Mouse (Mus musculus) adrenal gland, postnatal 10 days (tissue): Measurements from ENCODE around the gene Nrg3. TPM values are rescaled to one million over a fixed set of nuclear protein-coding genes. Genes with fewer than 3 reads are reported as not detected.
"Not testable (repeated sequence)": the region's sequence is repeated elsewhere in the genome, so short reads cannot be mapped to it uniquely, and the experiment has no call there.

Experiments used
- DNase-seq: peaks from one replicate; pipeline ENCODE4 v3.0.0; 2021; ENCODE audit warnings: mixed read lengths
- total RNA-seq, 2 experiments: library from RNA; stranded (reverse); gene quantifications; 2 replicates each; pipeline ENCODE4 v1.2.3; 2021

Gene Nrg3
- total RNA-seq, 2 experiments from 2014 or later = 3.1 to 4.3 TPM

DNA sequence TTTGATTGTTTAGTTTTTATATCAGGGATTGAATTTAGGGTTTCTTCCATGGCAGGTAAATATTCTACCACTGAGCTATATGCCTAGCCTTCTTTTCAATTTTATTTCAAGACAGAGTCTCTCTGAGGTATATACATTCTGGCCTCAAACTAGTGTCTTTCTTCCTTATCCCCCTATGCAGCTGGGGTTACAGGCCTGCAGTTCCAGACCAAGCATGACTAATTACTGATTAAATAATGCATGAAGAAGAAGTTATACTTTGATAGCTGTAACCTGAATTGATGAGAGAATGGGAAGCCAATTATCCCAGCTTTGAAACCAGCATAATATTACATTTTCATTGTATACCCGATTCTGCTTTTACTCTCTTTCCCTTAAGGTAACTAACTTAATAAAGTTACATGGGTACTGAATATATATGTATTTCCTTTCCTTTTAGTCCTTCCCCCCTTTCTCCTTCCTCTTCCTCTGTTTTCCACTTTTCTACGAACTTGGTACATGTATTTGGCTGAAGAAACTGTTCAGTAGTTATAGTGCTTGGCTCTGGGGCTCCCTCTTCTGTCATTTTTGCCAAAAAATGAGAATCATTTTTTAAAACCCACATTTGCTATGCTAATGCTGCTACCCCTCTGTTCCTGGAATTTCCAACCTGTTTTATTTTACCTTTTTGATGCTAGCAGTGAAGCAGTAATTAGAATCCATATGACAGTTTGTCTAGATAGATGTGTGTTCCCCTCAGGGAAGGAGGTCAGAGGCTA, 843.8 kb downstream of the Nrg3 start:
- no peak for DNase-seq

DNA sequence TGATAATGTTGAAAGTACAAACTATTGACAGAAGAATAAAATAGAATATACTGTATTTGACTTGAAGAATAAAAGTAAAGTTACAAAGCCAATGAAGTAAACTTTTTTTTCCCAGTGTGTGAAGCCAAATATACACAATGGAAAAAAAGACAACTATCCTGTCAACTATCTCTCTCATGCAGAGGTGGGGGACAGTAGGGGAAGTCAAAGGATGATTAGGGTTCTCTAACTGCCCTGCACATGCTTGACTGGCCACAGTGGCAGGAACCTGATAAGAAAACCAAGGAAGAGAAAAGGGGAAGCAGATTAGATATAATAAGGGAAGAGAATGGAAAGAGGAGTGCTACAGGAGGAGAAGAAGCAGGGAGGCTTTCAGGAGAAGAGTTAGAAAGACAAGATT, 855.9 kb downstream of the Nrg3 start:
- DNase-seq = no peak

DNA sequence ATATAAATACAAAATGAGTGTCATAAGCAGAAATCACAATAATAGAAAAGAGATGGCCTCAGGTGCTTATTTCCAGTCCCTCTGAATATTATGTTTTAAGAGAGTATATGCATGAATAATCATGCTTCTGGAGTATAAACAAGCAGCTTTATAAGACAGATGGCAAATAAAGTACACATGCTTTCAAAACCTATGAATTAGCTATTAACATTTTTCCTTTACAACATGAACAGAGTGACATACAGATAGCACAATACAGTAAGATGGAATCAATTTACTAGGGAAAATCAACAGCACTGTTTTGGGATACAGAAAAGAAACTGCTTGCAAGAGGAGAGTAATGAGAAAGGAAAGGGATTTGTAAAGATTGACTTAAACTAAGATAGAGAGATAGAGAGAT, 875.2 kb downstream of the Nrg3 start:
- DNase-seq = no peak

GRCm38 (mm10) chr14:38594297-38594696, 878.6 kb downstream of the Nrg3 start:
- no peak for DNase-seq

- no peak for DNase-seq
Measured at GRCm38 (mm10) chr14:38576796-38577195, 896.1 kb downstream of the Nrg3 start.

- DNase-seq = no peak
Measured at GRCm38 (mm10) chr14:38568184-38568583, 904.7 kb downstream of the Nrg3 start.

DNA sequence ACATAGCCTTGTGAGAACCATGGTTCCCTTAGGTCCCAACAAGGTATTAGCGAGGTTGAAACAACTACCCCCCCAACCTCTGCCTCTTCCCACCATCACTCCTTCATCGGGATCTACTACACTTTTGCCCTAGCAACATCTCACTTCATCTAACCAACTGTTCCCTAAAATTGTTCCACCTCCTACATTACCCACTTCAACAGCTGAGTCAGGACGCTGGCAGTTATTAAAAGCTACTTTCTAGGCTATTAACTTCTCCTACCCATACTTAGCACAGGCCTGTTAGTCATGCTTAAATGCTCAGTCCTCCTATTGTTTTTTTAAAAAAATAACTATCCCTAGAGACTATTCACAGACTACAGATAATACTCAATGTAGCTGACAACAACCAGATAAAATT, 906.7 kb downstream of the Nrg3 start:
- DNase-seq = no peak

GRCm38 (mm10) chr14:38554636-38555035, 918.3 kb downstream of the Nrg3 start:
- no peak for DNase-seq

DNA sequence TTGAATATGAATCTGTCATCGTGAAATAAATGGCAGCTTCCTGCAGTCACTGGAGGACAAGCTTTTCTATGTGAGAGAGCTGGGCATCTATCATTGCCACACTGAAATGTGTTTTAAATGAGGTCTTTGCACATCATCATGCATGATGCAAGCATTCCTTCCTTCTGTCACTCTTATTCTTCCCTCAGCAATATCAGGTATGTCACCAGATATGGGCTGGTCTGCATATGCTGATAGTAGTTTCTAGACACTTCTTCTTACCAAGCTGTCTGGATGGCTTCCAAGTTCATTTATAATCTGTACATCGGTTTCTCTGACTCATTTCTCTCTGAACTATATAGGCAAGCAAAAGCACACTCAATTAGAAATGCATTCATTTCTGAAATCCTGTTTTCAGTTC, 925.6 kb downstream of the Nrg3 start:
- DNase-seq = no peak

- DNase-seq = no peak
Measured at GRCm38 (mm10) chr14:38535181-38535580, 937.7 kb downstream of the Nrg3 start.

GRCm38 (mm10) chr14:38533495-38533894, 939.4 kb downstream of the Nrg3 start:
- DNase-seq = no peak

- no peak for DNase-seq
Measured at GRCm38 (mm10) chr14:38516232-38516631, 956.7 kb downstream of the Nrg3 start.

DNA sequence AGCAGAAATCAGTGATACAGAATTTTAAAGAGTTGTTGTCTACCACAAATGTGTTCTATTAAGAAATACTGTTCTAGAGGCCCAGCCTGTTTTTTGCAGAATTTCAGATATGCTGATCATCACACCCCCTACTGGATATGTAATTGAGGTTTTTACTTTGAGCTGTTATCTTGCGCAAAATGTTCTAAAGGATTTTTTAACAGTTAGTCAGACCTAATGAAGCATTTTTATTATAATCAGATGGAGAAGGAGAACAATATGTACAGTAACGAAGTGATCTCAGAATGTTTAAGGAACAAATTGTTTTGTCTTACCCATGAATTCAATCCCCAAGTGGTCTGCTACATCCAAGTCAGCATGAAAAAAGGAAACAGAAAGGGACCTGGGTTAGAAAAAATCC, 963.9 kb downstream of the Nrg3 start:
- no peak for DNase-seq

- no peak for DNase-seq
Measured at GRCm38 (mm10) chr14:38494970-38495369, 977.9 kb downstream of the Nrg3 start.

DNA sequence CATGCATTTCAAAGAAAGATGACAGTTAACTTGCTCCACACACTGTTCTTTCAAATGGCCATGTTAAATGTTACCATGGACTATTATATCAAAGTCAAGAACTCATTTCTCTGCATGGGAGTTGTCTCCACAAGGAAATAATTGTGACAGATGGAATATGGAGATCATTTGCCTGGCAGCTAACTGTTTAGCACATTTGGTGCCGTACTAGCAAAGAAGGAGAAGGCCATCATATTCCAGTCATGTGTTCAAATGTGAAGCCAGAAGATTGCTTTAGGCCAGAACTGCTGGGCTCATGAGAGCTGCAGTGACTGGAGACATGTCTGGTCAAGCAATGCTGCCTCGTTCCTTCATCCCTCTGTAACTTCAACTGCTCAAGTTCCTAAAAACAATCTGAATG, 1025.8 kb downstream of the Nrg3 start:
- no peak for DNase-seq

- no peak for DNase-seq
Measured at GRCm38 (mm10) chr14:38444788-38445187, 1028.1 kb downstream of the Nrg3 start.

DNA sequence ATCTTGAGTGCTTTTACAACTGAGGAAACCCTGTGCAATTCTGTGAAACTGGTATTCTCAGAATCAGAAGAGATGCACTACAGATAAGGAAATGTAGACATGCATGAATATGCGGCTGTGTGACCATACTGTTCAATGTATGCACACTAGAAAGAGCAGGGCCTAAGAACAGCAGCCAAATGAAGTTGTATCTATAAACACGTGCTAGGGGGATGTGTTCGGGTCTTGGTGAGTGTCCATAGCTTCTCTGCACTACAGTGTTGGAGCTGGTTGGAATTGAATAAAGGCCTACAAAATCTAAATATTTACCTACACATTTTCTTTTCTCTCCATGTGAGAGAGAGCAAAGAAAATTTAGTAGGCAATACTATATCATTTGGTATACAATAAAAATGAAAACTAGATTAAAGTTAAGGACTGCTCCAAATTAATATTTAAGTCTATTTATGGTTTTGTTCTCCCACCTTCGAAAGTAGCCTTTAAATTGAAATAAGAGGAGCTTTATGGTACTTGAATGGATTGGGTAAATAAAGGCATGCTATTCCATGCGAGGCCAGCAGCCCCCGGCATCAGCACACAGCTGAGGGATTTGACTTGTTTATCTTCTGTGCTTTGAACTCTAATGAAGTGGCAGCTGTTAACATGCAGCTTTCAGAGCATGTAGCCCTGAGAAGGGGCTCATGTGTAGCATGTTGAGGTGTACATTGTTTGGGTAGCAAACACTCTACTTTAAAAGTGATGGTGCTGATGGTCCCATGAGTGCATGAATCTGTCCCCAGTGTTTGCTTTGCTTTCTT, 1038.9 kb downstream of the Nrg3 start:
- DNase-seq = no peak

DNA sequence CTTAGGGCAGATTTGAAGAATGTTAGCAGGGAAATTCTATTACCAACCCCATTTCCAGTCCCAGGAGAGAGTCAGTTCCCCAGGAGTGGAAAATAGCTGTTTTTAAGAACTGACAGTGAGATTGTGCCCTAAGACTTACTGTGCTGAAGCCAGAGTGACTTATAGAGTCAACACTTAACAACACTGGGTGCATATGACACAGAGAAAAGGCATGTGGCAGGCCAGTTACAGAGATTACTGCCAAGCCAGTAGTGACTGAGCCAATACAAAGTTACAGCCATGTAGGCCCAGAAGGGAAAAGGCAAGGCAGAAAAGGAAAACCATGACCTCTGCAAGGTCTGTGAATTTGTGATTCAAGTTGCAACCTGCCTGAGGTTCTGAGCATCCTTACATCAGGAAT, 1098.2 kb downstream of the Nrg3 start:
- DNase-seq = no peak

GRCm38 (mm10) chr14:38340967-38341366, 1131.9 kb downstream of the Nrg3 start:
- DNase-seq = no peak

DNA sequence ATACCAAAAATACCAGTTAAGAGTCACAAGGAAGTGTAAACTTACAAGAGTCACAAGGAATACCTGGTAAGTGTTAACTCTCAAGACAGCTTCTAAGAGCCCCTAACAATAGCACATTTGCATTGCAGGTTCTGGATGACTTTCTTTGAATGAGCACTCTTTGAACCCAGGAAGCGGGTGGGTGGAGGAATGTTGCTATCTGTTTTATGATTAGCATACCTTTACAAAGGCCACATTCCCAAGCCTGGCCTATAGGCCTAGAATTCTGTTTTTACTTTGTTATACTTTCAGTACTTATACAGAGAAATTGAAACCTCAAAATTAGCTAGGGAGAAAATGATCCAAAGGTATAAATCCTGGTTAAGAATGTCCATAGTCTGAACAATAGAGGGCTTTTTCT, 1150.0 kb downstream of the Nrg3 start:
- DNase-seq = not testable (repeated sequence)

- DNase-seq = no peak
Measured at GRCm38 (mm10) chr14:38320619-38321340, 1152.1 kb downstream of the Nrg3 start.
